Mouse (Mus musculus) lung, adult 2 months (tissue): ENCODE measurements at regions not wholly inside any gene's neighbourhood (a gene's known extent, or its start where the extent isn't known, plus 50 kb on each side); places are given as distances from the start of the nearest gene placed in this dataset.

ENCODE experiments used
- CTCF ChIP-seq: fragments of 200-500 bp; IDR thresholded peaks from 2 replicates; pipeline ENCODE4 v1.5.1; 2011; ENCODE audit warnings: mild to moderate bottlenecking, low read length, control low read depth; ENCODE audit not compliant: insufficient read depth
- POLR2A ChIP-seq: fragments of 200-500 bp; IDR thresholded peaks from 2 replicates; pipeline ENCODE4 v1.6.1; 2011; ENCODE audit warnings: low read depth, mild to moderate bottlenecking, control low read depth, low read length, borderline replicate concordance; ENCODE audit errors: extremely low read depth

DNA sequence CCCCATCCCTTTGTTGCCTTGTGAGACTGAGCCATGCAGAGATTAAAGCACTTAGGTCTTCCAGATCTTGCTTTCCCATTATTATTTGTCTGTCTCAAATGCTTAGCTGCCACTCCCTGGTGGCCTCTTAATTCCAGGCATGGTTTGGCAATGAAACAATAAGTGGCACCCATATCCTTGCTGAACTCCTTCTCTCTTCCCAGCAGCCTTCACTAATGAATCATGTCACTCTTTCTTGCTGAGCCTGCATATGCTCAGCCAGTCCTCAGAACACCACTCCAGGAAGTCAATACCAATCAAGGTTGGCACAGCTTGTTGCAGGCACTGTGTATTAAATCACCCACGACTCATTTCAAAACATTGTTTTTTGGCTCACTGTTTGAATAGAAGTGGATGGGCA lies 118.6 kb downstream of the Atxn7l3b start:
- TF ChIP-seq CTCF (no peak), POLR2A (no peak)
